Mouse (Mus musculus) ES-E14 (cell line): ENCODE measurements at regions not wholly inside any gene's neighbourhood (a gene's known extent, or its start where the extent isn't known, plus 50 kb on each side); places are given as distances from the start of the nearest gene placed in this dataset.

Source experiments
- CHD2 ChIP-seq: IDR thresholded peaks from 2 replicates; pipeline ENCODE4 v1.6.1; 2014; ENCODE audit warnings: mild to moderate bottlenecking, low read depth, low read length, inconsistent platforms
- HCFC1 ChIP-seq: IDR thresholded peaks from 2 replicates; pipeline ENCODE4 v1.6.1; 2012; ENCODE audit warnings: low read length, inconsistent platforms, borderline replicate concordance; ENCODE audit not compliant: insufficient read depth
- ZC3H11A ChIP-seq: IDR thresholded peaks from 2 replicates; pipeline ENCODE4 v1.6.1; 2012; ENCODE audit warnings: low read depth, mild to moderate bottlenecking, inconsistent platforms, low read length, borderline replicate concordance
- ZNF384 ChIP-seq: IDR thresholded peaks from 2 replicates; pipeline ENCODE4 v1.6.1; 2012; ENCODE audit warnings: low read depth, low read length, inconsistent platforms

GRCm38 (mm10) chr4:142390531-142391195 is 151.5 kb upstream of the Kazn start:
- TF ChIP-seq ZC3H11A (no peak), ZNF384 (no peak), CHD2 (no peak), HCFC1 (no peak)
